Mouse (Mus musculus): ENCODE measurements around the gene Cct5.
"Not testable (repeated sequence)": the region's sequence is repeated elsewhere in the genome, so short reads cannot be mapped to it uniquely, and the experiment has no call there.

Cct5 gene

GRCm38 (mm10) chr15:31599834-31600233 lies 1.8 kb downstream of the Cct5 start:
- no peak for DNase-seq (ENCODE audit: low spot score)

- DNase-seq (ENCODE audit: low spot score): no peak
Measured at GRCm38 (mm10) chr15:31595651-31596050, 6.0 kb downstream of the Cct5 start.

DNA sequence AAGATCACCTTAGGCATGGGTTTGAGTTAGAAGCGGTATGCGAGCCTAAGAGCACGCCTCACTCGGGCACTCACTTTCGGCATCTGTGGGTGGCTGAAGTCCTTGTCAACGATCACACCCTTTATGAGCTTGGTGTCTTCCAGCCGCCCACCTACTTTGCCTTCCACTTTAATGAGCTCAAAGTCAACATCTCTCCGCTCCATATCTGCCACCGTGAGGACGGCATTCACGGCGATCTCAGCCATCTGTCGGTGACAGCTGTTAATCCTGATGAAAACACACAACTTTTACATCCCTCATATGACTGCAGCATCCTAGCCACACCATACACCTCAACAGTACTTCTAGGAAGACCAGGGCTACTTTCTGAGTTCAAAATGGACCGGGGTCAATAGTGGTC lies 7.3 kb downstream of the Cct5 start:
- no peak for DNase-seq (ENCODE audit: low spot score)

GRCm38 (mm10) chr15:31592531-31592930 lies 9.1 kb downstream of the Cct5 start:
- DNase-seq (ENCODE audit: low spot score): no peak

DNA sequence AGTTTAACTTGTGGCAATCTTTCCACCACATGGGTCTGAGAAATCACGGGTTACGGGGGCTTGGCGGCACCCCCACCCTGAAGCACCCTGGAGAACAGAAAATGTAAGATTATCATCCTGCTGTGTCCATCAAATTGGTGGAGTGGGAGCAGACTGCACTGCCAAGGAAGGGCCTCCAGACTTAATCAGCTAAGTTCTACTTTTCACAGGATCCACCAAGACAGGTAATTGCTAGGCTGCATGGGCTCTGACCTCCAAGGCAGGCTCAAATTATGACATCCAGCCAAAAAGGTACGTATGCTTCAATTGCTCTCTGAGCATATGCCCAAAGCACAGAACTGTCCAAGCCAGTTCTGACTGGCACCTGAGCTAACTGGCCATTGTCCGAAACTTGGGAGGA lies 11.4 kb downstream of the Cct5 start:
- no peak for DNase-seq (ENCODE audit: low spot score)

DNA sequence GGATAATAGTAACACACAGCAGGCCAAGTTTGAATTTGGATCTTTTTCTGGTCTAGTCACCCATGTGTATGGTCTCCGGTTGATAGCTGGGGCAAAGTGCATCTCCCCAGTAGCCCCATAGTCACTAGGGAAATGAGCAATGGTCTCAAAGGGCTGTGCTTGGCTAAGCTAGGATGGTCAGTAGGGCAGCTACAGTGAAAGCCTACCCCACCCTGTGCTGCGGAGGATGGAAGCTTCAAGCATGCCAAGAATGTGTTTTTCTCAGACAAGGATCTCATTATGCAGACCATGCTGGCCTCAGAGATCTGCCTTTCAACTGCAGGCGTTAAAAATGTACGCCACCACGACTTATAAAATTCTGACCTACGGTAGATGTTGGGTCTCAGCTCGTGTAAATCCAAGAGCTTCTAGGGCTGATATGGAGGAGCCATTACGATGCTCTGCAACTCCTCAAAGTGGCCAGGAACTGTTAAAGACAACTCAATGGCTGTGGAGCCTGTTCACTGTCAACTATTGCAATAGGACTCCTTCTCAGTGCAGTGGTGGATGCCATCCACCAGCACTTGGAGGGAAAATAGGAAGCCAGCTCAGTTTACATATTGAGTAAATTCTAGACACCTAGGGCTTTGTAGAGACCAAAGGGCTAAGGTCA lies 12.5 kb downstream of the Cct5 start:
- DNase-seq (ENCODE audit: low spot score): no peak

DNA sequence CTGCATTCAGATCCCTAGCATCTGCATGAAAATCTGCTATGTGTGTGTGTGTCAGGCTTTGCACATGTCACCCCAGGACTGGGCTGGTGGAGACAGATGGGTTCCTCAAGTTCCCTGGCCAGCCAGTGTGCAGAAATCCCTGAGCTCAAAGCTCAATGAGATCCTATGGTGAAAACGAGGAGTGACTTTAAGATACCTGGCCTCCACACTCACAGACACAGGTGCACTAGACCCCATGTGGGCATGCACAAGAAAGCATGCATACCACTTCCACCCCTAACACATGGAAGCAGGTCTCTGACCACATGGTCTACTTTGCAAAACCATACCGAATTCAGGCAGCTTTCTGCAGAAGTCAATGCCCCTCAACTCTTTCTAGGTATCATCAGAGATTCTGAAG lies 13.8 kb downstream of the Cct5 start:
- DNase-seq (ENCODE audit: low spot score): no peak

GRCm38 (mm10) chr15:31586519-31586918 lies 15.1 kb downstream of the Cct5 start:
- DNase-seq (ENCODE audit: low spot score): peak; percentile 93

DNA sequence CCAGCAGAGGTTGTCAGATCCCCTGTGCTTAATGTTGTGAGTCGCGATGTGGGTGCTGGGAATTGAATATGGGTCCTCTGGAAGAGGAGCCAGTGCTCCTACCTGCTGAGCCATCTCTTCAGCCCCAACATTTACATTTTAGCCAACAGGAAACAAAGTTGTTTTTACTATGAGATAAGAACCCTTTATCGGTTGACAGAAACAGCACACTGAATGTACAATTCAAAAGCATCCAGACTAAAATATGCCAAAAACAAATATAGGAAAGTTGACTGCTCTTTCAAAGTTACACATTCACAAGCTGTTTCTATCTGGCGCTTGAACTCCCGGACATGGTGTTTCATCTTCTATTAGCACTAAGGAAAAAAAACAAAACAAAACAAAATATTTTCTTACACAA lies 15.5 kb downstream of the Cct5 start:
- DNase-seq (ENCODE audit: low spot score): no peak

DNA sequence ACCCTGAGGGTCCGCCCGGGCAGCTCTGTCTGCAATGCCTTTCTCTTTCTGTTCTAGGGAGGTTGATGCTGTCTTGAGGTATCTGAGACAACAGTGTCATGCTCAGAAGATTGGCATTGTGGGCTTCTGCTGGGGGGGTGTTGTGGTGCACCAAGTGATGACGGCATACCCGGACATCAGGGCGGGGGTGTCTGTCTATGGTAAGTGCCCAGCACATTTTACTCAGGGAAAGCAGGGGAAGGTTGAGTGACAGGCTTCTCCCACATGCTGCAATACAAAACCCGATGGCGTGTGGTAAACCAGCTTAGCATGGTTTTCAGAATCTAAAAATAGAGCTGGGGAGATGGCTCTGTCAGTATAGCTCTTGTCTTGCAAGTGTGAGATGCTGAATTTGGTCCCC lies 16.4 kb downstream of the Cct5 start:
- DNase-seq (ENCODE audit: low spot score): no peak

- DNase-seq (ENCODE audit: low spot score): no peak
Measured at GRCm38 (mm10) chr15:31583304-31584085, 18.1 kb downstream of the Cct5 start.

GRCm38 (mm10) chr15:31581086-31581485 lies 20.5 kb downstream of the Cct5 start:
- not testable (repeated sequence) for DNase-seq (ENCODE audit: low spot score)

DNA sequence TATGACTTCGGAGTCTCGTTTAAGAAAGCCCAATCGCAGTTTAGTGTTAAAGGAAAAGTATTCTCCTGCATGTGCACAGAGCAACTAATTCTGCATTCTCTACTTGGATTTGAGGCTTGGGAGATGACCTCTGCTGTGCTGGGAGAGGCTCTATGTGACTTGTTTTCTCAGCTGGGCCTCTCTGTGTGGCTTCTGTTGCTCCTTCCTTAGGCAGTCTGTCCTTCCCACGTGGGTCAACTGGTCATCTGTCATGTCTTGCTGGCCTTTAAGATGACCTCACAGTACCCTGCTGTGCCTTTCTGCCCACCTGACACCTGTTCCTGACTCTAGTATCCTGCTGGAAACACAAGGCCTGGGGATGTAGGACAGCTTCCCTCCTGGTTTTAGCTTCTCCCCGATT lies 25.5 kb downstream of the Cct5 start:
- no peak for DNase-seq (ENCODE audit: low spot score)

- DNase-seq (ENCODE audit: low spot score): no peak
Measured at GRCm38 (mm10) chr15:31573692-31574091, 27.9 kb downstream of the Cct5 start.

- no peak for DNase-seq (ENCODE audit: low spot score)
Measured at GRCm38 (mm10) chr15:31573287-31573686, 28.3 kb downstream of the Cct5 start.

GRCm38 (mm10) chr15:31571906-31572722 lies 29.5 kb downstream of the Cct5 start:
- DNase-seq (ENCODE audit: low spot score): no peak

DNA sequence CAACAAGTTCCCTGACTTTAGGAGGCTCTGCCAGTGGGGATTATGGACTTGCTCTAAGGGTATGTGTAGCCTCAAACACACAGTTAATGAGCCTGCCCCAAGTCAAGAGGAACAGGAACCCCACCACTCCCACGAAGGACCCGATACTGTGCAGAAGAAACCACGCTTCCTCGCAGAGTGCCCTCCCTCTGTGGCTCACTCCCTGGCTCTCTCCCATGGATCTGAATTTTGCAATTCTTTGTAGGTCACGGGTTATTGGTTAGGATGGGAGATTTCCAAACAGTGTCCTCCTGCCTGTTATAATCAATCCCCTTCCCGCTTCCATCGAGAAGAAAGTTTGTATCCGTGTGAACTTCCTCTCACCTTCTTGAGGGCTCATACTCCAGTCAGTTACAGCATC lies 30.6 kb downstream of the Cct5 start:
- no peak for DNase-seq (ENCODE audit: low spot score)

- no peak for DNase-seq (ENCODE audit: low spot score)
Measured at GRCm38 (mm10) chr15:31569325-31570022, 32.1 kb downstream of the Cct5 start.

GRCm38 (mm10) chr15:31568581-31568996 lies 33.0 kb downstream of the Cct5 start:
- peak; percentile 60 for DNase-seq (ENCODE audit: low spot score)

DNA sequence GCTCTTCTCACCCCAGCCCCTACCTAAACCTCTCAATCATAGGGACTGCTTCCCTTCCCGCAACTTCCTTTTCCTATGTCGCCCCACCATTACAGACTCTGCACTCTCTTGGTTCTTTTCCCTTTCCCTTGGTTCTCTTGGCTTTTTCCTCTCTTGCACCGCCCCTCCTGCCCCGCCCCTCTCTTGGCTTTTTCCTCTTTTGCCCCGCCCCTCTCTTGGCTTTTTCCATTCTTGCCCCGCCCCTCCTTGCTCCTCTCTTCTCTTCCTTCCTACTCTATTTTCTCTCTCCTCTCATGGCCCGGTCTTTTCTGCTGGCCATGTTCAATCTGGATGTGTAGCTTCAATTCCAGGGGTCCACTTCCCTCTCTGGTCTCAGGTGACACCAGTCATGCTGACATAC lies 34.2 kb downstream of the Cct5 start:
- DNase-seq (ENCODE audit: low spot score): no peak

DNA sequence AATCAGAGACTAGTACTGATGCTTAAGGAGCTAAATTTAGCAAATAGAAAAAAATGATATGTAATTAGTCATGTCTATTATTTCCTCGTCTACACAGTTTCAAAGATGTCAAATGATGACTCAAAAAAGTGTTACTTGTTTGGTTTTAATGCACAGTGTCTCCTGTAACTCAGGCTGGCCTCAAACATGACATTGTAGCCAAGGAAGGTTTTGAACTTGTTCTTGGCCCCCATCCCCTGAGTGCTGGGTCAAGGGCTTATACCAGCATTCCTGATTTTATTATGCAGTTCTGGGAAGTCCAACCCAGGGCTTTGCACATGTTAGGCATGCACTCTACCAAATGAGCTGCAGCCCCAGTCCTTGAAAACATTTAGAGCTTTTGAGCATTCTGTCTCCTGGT lies 35.8 kb downstream of the Cct5 start:
- DNase-seq (ENCODE audit: low spot score): no peak

DNA sequence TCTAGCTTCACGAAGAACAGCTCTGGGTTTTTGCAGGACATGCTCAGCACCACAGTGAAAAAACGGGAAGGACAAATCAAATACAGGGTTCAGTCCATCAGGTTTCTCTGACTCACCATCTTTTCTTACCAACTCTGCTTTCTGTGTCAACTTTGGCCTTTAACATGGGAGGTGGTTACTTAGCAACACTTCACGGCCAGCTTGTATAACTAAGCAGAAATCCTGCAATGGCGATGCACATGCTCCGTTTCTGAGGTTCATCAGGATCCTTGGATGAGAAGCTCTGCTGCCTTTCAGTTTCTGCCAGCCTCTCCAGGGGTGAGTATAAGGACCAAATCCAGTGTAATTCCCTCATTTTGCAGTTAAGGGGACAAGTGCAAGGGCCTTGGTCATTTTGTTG lies 36.4 kb downstream of the Cct5 start, which contains the start of gene Cmbl:
Gene Cmbl, plus strand, starts transcription at position 206 of the 400 bp plus-strand sequence.
- DNase-seq (ENCODE audit: low spot score): no peak
